Mouse (Mus musculus): ENCODE measurements around the gene Stra6l. TPM values are rescaled to one million over a fixed set of nuclear protein-coding genes. Genes with fewer than 3 reads are reported as not detected.

Gene Stra6l
- polyA plus RNA-seq, 1 experiment from 2014 or later = 1.2 TPM

DNA sequence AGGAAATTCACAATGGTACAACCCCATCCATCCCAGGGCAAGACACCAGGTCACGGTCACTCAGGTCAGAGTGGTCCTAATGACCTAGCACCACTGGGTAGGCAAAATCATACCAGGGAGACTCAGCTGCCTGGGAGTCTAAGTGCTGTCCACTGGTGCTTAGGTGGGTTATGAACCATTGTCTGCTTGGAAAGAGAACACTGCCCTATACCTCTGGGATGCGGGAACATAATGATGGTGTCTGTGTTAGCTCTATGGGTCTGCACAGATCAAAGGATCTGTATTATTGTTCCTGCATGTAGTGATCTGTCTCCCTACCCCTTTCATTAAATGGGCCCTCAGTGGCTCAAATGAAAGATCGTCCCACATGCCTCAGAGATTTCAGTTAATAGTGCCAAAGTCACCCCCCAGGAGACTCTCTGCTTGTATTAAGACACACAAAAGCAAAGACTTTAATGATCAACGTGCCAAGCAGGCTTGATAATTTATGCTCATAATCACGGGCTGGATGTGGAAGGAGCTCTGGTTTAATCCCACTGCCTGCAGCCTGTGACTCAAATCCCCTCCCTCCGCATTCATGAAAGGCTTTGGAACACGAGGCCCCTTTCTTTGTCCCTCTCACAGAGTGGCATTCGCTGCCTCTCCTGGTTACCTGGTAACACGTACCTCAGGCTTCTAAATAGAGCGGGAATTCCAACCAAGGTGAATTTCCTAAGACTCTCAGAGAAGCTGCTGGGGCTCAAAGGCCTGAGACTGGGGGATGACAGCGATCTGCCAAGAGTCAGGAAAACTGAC lies 25.5 kb upstream of the Stra6l start:
- peaks cover 18% of the 10 kb centered on the region for H3K36me3 ChIP-seq (replicated peaks)
- H3K4me2 ChIP-seq = peak overlapping the region; percentile 74
- peak overlapping the region; percentile 98 for H3K27ac ChIP-seq
- ATAC-seq (ENCODE audit: low FRiP score) = peak; percentile 28; the same call in 1 of the 2 replicates
- peaks cover 33% of the 10 kb centered on the region for H3K27me3 ChIP-seq
- H3K4me1 ChIP-seq = peaks cover 84% of the 10 kb centered on the region
- no peaks in the 10 kb centered on the region for H3K9me3 ChIP-seq
- peak overlapping the region; percentile 96 for H3K9ac ChIP-seq
- H3K4me3 ChIP-seq (replicated peaks) = peak overlapping the region; percentile 76
- WGBS = 7% methylated on average over 11 of the region's 11 CpGs

DNA sequence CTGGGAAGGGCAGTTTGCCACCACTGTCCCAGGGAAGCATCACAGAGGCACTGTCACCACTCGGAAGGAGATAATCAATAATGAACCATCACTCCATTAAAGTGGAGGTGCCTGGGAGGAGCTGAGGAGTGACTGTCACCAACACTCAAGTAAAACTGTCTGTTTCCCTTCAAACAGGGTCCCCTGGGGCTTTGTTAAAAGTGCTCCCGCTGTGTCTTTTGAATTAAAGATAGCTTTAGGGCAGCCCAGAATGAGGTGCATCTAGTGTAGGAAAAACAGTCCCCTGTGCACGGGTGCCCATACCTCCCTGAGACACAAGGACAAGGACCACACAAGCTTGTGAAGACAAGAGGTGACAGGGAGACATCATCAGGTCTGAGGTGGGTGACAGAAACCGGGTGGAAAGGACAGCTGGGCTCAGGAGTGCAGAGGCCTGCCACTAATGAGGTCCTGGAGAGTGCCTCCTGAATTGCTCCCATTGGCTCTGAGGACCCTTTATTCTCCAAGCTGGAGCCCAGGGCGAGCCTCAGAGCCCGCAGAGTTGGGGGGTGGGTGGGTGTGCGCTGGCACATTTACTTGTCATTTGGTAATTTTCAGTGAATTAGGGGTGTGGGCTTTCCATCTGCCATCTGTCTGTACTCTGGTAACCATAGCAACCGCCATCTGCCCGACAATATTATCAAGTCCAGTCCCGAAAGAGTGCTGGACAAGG lies 24.3 kb upstream of the Stra6l start:
- Histone ChIP-seq H3K36me3 (replicated peaks) (peaks cover 18% of the 10 kb centered on the region), H3K4me1 (peaks cover 83% of the 10 kb centered on the region), H3K9ac (peak overlapping the region; percentile 96), H3K27me3 (peaks cover 43% of the 10 kb centered on the region), H3K9me3 (no peaks in the 10 kb centered on the region), H3K27ac (peak overlapping the region; percentile 98), H3K4me3 (replicated peaks) (peak overlapping the region; percentile 76), H3K4me2 (peak overlapping the region; percentile 74)
- 4% methylated on average over 10 of the region's 10 CpGs for WGBS
- peak; percentile 64 for ATAC-seq (ENCODE audit: low FRiP score)

DNA sequence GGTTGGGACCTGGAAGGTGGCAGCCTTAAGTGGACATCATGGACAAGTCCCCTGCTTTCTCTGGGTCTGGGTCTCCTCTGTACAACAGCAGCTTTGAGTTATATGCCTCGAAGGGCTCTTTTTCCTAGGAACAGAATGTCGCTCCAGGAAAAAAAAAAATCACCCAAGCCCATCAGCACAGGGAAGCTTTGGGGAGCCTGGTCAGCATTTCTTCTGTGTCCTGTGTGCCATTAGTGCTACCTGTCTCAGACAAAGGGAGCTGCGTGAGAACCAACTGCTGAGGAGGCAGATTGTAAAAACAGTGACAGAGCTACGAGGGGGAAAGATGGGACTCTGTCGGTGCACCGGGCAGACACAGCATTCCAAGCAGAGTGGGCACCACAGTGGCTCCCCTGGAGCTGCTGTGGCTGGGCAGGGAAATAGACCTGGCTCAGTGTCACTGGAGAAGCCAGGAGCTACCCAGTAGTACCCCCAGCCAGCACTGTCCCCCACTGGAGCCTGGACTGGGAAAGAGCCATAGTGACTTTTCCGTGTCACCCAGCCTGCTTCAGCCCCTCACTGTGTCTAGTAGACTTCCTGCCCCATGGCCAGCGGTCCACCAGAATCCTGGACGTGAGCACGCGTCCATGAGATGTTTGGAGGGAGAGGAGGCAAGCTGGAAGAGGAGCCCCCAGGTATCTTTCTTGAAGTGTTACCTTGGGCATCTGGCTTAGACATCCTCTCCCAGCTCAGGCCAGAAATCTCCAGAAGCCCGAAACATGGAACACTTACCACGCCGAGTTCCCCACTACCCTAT lies 23.5 kb upstream of the Stra6l start:
- no peaks in the 10 kb centered on the region for H3K9me3 ChIP-seq
- peak overlapping the region; percentile 98 for H3K27ac ChIP-seq
- H3K4me1 ChIP-seq = peaks cover 84% of the 10 kb centered on the region
- no peak for ATAC-seq (ENCODE audit: low FRiP score)
- H3K36me3 ChIP-seq (replicated peaks) = peaks cover 18% of the 10 kb centered on the region
- peak overlapping the region; percentile 76 for H3K4me3 ChIP-seq (replicated peaks)
- H3K4me2 ChIP-seq = peak overlapping the region; percentile 74
- peak overlapping the region; percentile 96 for H3K9ac ChIP-seq
- WGBS = 21% methylated on average over 14 of the region's 14 CpGs
- H3K27me3 ChIP-seq = peaks cover 43% of the 10 kb centered on the region

DNA sequence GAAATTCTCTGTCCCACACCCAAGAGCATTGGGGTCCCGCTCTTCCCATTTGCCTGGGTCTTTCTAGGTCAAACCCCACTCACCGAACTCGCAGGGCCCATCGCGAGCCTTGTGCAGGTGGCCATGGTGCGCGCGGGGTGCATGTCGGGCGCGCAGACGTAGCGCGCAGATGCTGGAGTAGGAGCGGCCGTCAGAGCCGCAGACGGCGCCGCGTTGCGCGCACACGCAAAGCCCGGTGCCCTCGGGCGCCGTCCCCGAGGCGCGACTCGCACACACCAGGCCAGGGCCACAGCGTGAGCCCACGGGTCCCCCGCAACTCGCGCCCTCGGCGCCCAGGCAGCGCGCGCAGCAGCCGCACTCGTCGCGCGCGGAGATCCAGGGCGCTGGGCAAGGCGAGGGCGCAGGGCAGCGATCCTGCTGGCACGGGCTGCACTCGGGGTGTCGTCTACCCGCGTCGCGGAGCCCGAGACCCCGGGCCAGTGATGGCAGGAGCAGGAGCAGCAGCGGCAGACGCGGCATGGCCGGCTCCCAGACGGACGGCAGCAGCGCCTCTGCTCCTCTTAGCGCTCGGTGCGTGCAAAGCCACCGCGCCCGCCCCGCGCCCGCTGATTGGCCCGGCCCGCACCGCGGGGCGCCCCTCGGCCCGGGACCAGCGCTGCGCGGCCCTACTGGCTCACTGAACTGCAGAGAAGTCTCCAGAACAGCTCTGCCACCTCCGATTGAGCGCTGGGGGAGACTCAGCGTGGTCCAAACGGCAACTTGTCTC lies 22.0 kb upstream of the Stra6l start, which contains the start of gene Igfbpl1:
TSS of gene Igfbpl1 (minus strand) at position 649 of the 766 bp plus-strand sequence.
- H3K9ac ChIP-seq = peak within 1 kb of the TSS; percentile 96
- peaks cover 47% of the 10 kb centered on the region for H3K27me3 ChIP-seq
- under 1% methylated on average over 91 of the region's 91 CpGs for WGBS
- peak within 1 kb of the TSS; percentile 76 for H3K4me3 ChIP-seq (replicated peaks)
- peak within 1 kb of the TSS; percentile 74 for H3K4me2 ChIP-seq
- H3K4me1 ChIP-seq = peaks cover 84% of the 10 kb centered on the region
- H3K9me3 ChIP-seq = no peaks in the 10 kb centered on the region
- peak; percentile 57 for ATAC-seq (ENCODE audit: low FRiP score)
- peak within 1 kb of the TSS; percentile 98 for H3K27ac ChIP-seq
- peaks cover 7% of the 10 kb centered on the region; the same call in 1 of the 2 replicates for H3K36me3 ChIP-seq (replicated peaks)

DNA sequence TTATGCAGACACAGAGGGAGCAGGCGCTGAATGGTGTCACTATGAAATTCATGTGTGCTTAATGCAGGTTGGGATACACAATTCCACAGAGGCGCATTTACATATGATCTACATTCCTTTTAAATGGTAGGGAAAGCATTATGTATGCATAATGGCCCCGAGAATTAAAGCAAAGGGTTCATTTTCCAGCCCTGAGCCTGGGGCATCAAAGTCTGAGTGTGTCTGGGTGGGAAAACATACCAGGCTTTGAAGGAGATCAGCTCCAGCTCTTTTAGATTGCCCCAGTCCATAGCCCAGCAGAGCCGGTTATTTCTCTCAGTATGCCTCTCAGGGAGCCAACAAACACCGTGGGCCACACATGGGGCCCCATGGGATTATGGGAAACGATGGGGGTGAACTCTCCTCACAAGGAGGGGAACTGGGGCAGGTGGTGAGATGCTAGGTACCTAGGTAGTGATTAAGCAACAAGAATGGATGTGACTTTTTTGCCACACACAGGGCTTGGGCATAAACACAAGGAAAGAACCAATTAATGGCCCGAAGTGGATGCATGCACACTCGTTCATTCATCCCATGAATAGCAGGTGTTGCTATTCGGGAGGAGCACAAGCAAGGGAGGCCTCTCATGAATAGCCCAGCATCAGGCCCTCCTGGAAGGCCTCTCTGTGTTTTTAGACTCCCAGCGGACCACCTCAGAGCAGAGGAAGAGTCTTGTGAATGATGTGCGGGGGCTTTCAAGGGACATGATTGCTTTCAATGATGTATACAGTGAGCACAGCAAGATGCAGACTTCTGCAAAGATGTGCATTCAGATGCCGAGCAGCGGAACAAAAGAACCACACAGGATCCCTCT lies 18.3 kb upstream of the Stra6l start:
- H3K27me3 ChIP-seq = peaks cover 51% of the 10 kb centered on the region
- peaks cover 60% of the 10 kb centered on the region for H3K4me1 ChIP-seq
- no peaks in the 10 kb centered on the region for H3K36me3 ChIP-seq (replicated peaks)

DNA sequence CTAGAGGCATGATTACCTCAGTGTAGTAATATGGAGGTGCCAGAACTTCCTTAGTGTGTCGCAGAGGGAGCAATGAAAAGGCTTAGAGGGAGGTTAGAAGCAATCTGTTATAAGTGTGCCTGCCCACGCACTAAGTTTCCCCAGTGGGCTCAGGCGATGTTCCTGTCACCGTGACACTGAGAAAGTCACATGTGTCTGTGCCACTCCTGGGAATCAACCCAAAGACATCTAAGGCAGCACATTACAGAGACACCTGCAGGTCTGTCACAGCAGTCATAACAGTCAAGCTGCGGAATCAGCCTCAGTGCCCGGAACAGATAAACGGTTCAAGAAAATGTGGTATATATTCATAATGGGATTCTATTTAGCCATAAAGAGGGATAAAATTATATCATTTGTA lies 16.5 kb upstream of the Stra6l start:
- Histone ChIP-seq H3K4me2 (no peak overlapping the region), H3K27me3 (peaks cover 36% of the 10 kb centered on the region), H3K4me1 (peaks cover 50% of the 10 kb centered on the region), H3K27ac (0 out of 2 replicates have a peak overlapping the region, but pooled peaks have one; percentile 89), H3K9me3 (no peaks in the 10 kb centered on the region), H3K9ac (no peak overlapping the region), H3K4me3 (replicated peaks) (no peak overlapping the region), H3K36me3 (replicated peaks) (no peaks in the 10 kb centered on the region)
- no peak for ATAC-seq (ENCODE audit: low FRiP score)
- WGBS = 87% methylated on average over 7 of the region's 7 CpGs

More for the DNA sequence above, 18.3 kb upstream of the Stra6l start:
- 15% methylated on average over 13 of the region's 13 CpGs for WGBS
- Histone ChIP-seq H3K4me3 (replicated peaks) (no peak overlapping the region), H3K4me2 (peak overlapping the region; percentile 30), H3K9ac (peak overlapping the region; percentile 38), H3K9me3 (no peaks in the 10 kb centered on the region), H3K27ac (peak overlapping the region; percentile 89)
- peak; percentile 52 for ATAC-seq (ENCODE audit: low FRiP score)

DNA sequence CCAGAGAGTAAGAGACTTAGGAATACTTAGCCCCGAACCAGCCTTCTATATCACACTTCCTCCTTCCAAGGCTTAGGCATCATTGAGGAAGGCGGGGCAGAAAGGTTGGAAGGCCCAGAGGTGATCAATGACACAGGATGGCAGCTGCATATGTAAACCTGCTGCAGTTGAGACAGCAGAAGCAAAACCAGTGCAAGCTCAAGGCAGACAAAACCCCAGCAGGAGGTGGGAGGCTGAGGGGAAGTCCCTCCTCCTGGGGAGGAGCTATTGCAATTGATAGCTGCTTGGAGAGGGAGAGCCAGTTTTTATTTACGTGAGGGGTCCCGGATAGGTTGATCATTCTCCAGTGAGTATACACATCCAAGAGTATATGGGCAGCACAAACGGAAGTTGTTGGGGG lies 15.0 kb upstream of the Stra6l start:
- no peak overlapping the region for H3K9ac ChIP-seq
- peaks cover 22% of the 10 kb centered on the region for H3K27me3 ChIP-seq
- no peaks in the 10 kb centered on the region for H3K36me3 ChIP-seq (replicated peaks)
- H3K4me1 ChIP-seq = peaks cover 41% of the 10 kb centered on the region
- H3K4me3 ChIP-seq (replicated peaks) = no peak overlapping the region
- ATAC-seq (ENCODE audit: low FRiP score) = no peak
- H3K9me3 ChIP-seq = no peaks in the 10 kb centered on the region
- no peak overlapping the region for H3K27ac ChIP-seq
- WGBS = 36% methylated on average over 5 of the region's 5 CpGs
- no peak overlapping the region for H3K4me2 ChIP-seq

DNA sequence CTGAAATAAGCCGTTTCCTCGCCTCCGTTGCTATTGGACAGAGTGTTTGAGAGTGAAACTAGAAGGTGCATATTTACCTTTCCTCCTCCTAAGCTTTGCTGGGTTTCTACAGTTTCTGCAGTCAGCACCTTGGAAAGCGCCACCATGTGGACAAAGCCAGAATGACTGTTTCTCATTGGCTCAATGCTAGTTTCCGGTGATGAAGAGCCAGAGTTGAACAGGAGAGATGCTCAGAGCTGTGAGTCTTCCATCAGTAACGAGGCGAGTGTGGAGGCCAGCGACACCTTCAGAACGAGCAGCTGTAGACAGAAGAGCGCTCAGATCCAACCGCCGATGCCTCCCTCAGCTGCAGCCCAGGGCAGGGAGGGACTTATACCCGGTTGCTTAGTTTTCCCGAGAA lies 4.1 kb upstream of the Stra6l start:
- H3K27me3 ChIP-seq = peaks cover 13% of the 10 kb centered on the region; the same call in 1 of the 2 replicates
- no peak overlapping the region for H3K27ac ChIP-seq
- H3K4me1 ChIP-seq = peaks cover 9% of the 10 kb centered on the region
- no peak overlapping the region for H3K4me3 ChIP-seq (replicated peaks)
- H3K9ac ChIP-seq = no peak overlapping the region
- WGBS = 46% methylated on average over 14 of the region's 14 CpGs
- ATAC-seq (ENCODE audit: low FRiP score) = no peak
- H3K36me3 ChIP-seq (replicated peaks) = no peaks in the 10 kb centered on the region
- H3K4me2 ChIP-seq = 0 out of 2 replicates have a peak overlapping the region, but pooled peaks have one; percentile 10
- H3K9me3 ChIP-seq = no peaks in the 10 kb centered on the region

DNA sequence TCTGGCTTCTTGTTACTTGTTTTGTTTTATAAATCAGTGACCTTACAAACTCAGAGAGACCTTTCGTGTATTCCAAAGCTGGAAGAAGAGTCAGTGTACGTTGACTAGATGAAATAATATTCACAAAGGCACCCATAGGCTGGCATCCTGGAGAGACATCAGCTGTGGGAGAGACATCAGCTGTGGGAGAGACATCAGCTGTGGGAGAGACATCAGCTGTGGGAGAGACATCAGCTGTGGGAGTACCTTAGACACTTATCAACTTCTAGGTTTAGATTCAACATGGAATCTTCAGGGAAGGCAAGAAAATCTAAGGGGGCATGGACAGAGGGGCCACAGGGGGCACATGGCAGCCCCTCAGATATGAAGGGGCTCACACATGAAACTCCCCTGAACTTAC lies 2.2 kb upstream of the Stra6l start:
- peaks cover 20% of the 10 kb centered on the region; the same call in 1 of the 2 replicates for H3K27me3 ChIP-seq
- no peaks in the 10 kb centered on the region for H3K9me3 ChIP-seq
- no peak overlapping the region for H3K4me2 ChIP-seq
- peaks cover 13% of the 10 kb centered on the region for H3K4me1 ChIP-seq
- 89% methylated on average over 2 of the region's 2 CpGs for WGBS
- H3K36me3 ChIP-seq (replicated peaks) = no peaks in the 10 kb centered on the region
- no peak overlapping the region for H3K27ac ChIP-seq
- no peak overlapping the region for H3K9ac ChIP-seq
- H3K4me3 ChIP-seq (replicated peaks) = no peak overlapping the region
- no peak for ATAC-seq (ENCODE audit: low FRiP score)

DNA sequence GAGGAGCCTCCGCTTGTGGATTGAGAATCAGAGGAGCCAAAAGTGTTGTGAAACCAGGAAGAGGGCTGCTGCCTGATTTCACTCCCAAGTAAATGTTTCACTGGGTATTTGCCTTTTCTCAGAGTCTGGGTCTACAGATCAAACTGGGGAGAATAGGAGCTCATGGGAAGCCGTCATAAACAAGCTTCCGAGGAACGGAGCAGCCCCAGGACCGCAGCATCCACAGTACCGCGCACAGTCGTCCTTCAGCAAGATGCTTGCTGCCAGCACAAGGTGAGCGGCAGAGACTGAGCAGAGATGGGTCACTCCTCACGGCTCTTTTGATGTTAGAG lies 327 bp downstream of the Stra6l start:
- no peaks in the 10 kb centered on the region for H3K36me3 ChIP-seq (replicated peaks)
- H3K27ac ChIP-seq = no peak overlapping the region
- H3K9ac ChIP-seq = no peak overlapping the region
- ATAC-seq (ENCODE audit: low FRiP score) = no peak
- no peaks in the 10 kb centered on the region for H3K9me3 ChIP-seq
- 51% methylated on average over 10 of the region's 10 CpGs for WGBS
- H3K27me3 ChIP-seq = peaks cover 20% of the 10 kb centered on the region; the same call in 1 of the 2 replicates
- H3K4me2 ChIP-seq = no peak overlapping the region
- peaks cover 22% of the 10 kb centered on the region for H3K4me1 ChIP-seq
- no peak overlapping the region for H3K4me3 ChIP-seq (replicated peaks)

DNA sequence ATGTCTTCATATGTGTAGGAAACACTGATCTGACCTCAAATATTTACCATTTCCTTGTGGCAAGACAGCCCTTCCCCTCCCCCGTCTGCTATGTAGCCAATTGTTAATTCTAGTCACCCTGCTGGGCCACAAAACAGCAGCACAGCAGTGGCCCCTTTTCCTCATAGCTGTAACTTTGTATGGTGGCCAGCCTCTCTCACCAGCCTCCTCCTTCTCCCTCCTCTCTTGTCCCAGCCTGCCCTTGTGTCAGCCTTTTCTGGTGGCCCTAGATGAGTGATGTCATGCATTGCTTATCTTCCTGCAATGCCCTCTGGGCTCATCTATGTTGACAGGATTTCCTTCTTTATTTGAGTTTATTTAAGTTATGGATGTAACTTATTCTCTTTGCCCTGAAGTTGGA lies 955 bp downstream of the Stra6l start:
- 22% methylated on average over 1 of the region's 1 CpGs for WGBS

More for the DNA sequence above, 955 bp downstream of the Stra6l start:
- Histone ChIP-seq H3K4me3 (replicated peaks) (no peak overlapping the region), H3K27me3 (peaks cover 20% of the 10 kb centered on the region; the same call in 1 of the 2 replicates), H3K27ac (no peak overlapping the region), H3K9me3 (no peaks in the 10 kb centered on the region), H3K9ac (no peak overlapping the region), H3K36me3 (replicated peaks) (no peaks in the 10 kb centered on the region), H3K4me2 (no peak overlapping the region), H3K4me1 (peaks cover 22% of the 10 kb centered on the region)
- ATAC-seq (ENCODE audit: low FRiP score) = no peak

Measured in forebrain, embryonic 12.5 days (tissue).